Mouse (Mus musculus): ENCODE data around the gene 5031439G07Rik. TPM values are rescaled to one million over a fixed set of nuclear protein-coding genes. Genes with fewer than 3 reads are reported as not detected.
A peak's percentile ranks its signal among the peaks of the same experiment; 100 is the strongest.

5031439G07Rik gene
- polyA plus RNA-seq, 1 experiment from 2014 or later, result 35.3 TPM

GRCm38 (mm10) chr15:84989098-84989497 lies 747 bp upstream of the 5031439G07Rik start:
- H3K9ac ChIP-seq, result no peak overlapping the region
- ATAC-seq (ENCODE audit: low FRiP score, low read depth), result no peak
- no peak overlapping the region for H3K4me3 ChIP-seq
- H3K4me1 ChIP-seq, result peaks cover 24% of the 10 kb centered on the region
- WGBS, result 72% methylated on average over 3 of the region's 3 CpGs
- no peak overlapping the region for H3K4me2 ChIP-seq (replicated peaks)
- no peaks in the 10 kb centered on the region for H3K36me3 ChIP-seq
- H3K27ac ChIP-seq, result no peak overlapping the region
- H3K9me3 ChIP-seq, result no peaks in the 10 kb centered on the region
- 0 out of 2 replicates have a peak, but pooled peaks cover 5% of the 10 kb centered on the region for H3K27me3 ChIP-seq (replicated peaks)

DNA sequence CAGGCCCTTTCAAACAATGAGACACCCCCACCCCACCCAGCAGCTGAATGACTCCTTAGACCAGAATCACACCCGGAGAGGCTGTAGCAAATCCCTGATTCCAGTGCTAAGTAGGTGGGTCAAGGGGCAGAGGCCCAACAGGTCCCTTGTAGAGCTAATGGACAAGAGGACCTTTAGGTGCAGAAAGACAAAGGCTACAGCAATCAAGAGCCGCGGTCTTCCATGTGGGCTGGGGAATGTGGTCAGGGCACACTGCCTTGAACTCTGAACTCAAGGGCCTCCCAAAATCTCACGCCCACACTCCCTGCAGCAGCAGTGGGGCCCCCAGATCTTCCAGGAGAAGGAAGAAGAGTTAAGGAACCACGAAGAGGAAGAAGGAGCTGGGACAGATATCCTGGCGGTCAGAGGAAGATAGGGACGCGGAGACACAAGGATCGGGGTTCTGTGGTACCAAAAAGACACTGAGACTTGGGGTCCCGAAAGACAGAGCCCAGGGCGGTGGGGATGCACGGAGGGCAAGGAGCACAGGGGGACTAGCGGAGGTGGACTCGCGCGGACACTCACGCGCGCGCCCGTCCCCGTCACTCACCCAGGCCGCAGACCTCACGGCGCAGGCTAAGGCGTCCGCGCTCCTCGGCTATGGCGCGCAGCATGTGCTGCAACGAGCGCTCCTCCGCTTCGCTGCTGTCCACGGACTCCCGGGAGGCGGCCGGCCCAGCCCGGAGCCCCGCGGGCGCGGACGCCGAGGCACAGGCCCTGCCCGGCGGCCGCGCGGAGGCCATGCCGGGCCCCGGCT lies 1.1 kb downstream of the 5031439G07Rik start:
- no peaks in the 10 kb centered on the region for H3K36me3 ChIP-seq
- peaks cover 38% of the 10 kb centered on the region for H3K4me1 ChIP-seq
- H3K27ac ChIP-seq, result no peak overlapping the region; the same call in 1 of the 2 replicates
- ATAC-seq (ENCODE audit: low FRiP score, low read depth), result peak; percentile 60
- WGBS, result under 1% methylated on average over 53 of the region's 53 CpGs
- H3K9ac ChIP-seq, result peak overlapping the region; percentile 94
- peak overlapping the region; percentile 84 for H3K4me2 ChIP-seq (replicated peaks)
- 0 out of 2 replicates have a peak, but pooled peaks cover 5% of the 10 kb centered on the region for H3K27me3 ChIP-seq (replicated peaks)
- H3K9me3 ChIP-seq, result no peaks in the 10 kb centered on the region
- peak overlapping the region; percentile 87 for H3K4me3 ChIP-seq

DNA sequence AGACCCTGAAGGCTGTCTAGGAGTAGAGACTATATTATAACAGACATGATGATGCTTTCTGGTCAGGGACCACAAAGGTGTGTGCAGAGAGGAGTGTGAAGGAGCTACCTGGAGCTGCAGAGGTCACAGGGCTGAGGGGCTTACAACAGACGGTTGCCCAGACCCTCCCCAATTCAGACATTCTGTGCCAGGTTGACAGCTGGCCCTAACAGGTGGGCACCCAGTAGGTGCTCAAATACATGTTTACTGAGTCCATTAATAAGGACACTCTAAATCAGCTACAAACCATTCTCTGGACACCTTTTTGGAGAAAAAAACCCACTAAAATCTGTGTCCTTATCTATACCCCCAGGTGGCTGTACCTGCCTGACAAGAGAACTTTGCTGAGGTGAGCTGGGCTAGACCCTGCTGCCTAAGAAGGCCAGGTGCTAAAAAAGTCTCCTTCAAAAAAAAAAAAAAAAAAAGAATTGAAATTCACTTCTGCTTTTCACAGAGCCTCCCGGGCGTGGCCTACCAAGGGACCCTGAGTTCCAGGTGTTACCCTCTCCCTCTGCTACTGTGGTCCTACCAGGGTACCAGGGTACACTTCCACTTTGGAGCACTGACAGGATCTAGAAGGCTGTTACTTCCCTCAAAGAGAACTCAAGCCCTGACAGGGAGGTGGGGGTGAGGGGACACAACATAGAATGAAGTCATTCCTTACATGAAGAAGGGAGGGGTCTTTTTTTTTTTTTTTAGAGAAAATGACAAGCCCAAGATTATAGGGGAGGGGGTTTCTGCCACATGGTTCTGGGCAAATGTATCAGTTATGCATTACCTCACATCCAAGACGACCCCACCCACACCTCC lies 2.0 kb downstream of the 5031439G07Rik start:
- no peak overlapping the region for H3K27ac ChIP-seq
- H3K9me3 ChIP-seq, result no peaks in the 10 kb centered on the region
- no peaks in the 10 kb centered on the region for H3K36me3 ChIP-seq
- peaks cover 38% of the 10 kb centered on the region for H3K4me1 ChIP-seq
- 69% methylated on average over 4 of the region's 4 CpGs for WGBS
- H3K9ac ChIP-seq, result peak overlapping the region; percentile 94
- ATAC-seq (ENCODE audit: low FRiP score, low read depth), result no peak
- peak overlapping the region; percentile 84 for H3K4me2 ChIP-seq (replicated peaks)
- H3K4me3 ChIP-seq, result peak overlapping the region; percentile 87
- 0 out of 2 replicates have a peak, but pooled peaks cover 5% of the 10 kb centered on the region for H3K27me3 ChIP-seq (replicated peaks)

DNA sequence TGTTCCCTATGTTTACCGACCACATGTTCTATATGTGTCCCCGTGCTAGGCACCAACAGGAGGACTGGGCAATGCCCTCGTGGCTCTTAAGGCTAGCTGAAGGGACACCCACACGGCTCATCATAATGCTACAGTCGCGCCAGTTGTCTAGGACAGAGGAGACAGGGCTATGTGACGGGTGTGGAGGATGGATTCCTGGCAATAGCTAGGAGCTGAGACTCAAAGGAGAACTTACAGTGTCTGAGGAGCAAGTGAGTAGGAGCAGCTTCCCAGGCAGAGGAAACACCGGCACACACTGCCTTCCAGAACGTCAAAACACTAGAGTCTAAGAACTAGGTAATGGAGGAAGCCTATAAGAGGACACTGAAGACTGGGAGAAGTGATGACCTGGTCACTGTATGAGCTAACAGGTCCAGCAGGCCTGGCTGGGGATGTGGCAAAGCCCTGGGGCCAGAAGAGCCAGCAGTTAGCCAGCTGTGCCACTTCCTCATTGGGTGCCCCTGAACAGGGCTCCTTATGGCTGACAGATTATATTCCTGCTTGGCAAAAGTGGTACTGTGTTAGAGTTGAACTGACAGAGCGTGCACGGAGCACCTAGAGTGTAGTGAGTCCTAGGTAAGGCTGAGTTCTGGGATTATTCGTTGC lies 2.7 kb downstream of the 5031439G07Rik start:
- H3K36me3 ChIP-seq, result no peaks in the 10 kb centered on the region
- no peak overlapping the region for H3K27ac ChIP-seq
- ATAC-seq (ENCODE audit: low FRiP score, low read depth), result no peak
- 0 out of 2 replicates have a peak, but pooled peaks cover 5% of the 10 kb centered on the region for H3K27me3 ChIP-seq (replicated peaks)
- peak overlapping the region; percentile 84 for H3K4me2 ChIP-seq (replicated peaks)
- no peak overlapping the region for H3K4me3 ChIP-seq
- H3K9ac ChIP-seq, result no peak overlapping the region
- peaks cover 38% of the 10 kb centered on the region for H3K4me1 ChIP-seq
- H3K9me3 ChIP-seq, result no peaks in the 10 kb centered on the region
- WGBS, result 86% methylated on average over 12 of the region's 12 CpGs

GRCm38 (mm10) chr15:84983721-84984120 lies 4.6 kb downstream of the 5031439G07Rik start:
- no peaks in the 10 kb centered on the region for H3K36me3 ChIP-seq
- no peaks in the 10 kb centered on the region for H3K27me3 ChIP-seq (replicated peaks)
- no peaks in the 10 kb centered on the region for H3K9me3 ChIP-seq
- no peak overlapping the region for H3K9ac ChIP-seq
- no peak for ATAC-seq (ENCODE audit: low FRiP score, low read depth)
- peaks cover 38% of the 10 kb centered on the region for H3K4me1 ChIP-seq
- H3K4me2 ChIP-seq (replicated peaks), result no peak overlapping the region
- H3K4me3 ChIP-seq, result no peak overlapping the region
- no peak overlapping the region for H3K27ac ChIP-seq
- WGBS, result 89% methylated on average over 7 of the region's 7 CpGs

DNA sequence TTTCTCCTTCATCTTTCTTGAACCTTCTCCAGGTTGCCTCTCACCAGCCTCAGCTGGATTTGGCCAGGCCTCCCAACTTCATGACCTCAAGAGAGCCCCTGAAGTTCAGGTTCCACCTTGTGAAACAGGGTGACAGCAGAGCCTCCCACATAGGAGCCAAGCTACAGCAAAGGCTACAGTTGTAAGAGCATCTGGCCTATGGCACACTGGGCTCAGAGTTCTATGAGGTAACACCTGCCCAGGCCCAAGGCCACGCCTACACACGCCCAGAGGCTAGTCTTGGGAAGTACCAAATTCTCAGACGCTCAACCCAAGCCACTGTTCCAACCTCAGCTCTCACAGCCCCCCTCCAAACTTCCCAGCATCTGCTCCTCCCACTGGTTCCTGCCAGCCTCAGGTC lies 5.5 kb downstream of the 5031439G07Rik start:
- no peak overlapping the region for H3K27ac ChIP-seq
- no peak for ATAC-seq (ENCODE audit: low FRiP score, low read depth)
- H3K27me3 ChIP-seq (replicated peaks), result no peaks in the 10 kb centered on the region
- WGBS, result 91% methylated on average over 3 of the region's 3 CpGs
- H3K4me1 ChIP-seq, result peaks cover 33% of the 10 kb centered on the region
- H3K4me2 ChIP-seq (replicated peaks), result no peak overlapping the region
- H3K4me3 ChIP-seq, result no peak overlapping the region
- no peak overlapping the region for H3K9ac ChIP-seq
- no peaks in the 10 kb centered on the region for H3K36me3 ChIP-seq
- no peaks in the 10 kb centered on the region for H3K9me3 ChIP-seq

DNA sequence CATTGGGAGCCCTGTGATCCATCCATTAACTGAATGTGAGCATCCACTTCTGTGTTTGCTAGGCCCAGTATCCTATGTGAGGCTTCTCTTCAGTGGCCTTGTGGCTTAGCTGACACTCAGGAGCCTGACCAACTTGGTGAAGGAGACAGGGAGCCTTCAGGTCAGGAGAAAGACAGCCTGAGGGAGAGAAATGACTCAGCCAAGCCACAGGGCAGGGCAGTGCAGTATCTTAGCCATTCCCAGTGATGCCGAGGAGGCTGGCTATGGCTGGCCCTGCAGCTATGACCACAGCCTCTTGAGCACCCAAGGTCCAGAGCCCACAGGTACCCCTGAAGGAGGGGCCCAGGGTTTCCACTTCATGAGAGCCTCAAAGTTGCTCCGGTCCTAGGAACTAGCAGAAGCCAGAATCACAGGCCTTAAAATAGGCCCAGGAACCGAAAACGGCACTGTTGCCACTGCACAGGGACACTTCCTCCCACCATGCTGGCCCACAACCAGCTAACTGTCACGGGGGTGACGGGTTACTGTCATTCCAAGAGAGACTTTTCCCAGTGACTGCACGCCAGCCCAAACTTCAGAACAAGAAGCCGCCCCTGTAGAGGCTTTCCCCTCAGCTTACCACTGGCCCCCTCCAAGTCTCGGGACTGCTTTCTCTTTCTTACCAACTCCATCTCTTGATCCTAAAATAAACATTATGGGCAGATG lies 6.6 kb downstream of the 5031439G07Rik start:
- peaks cover 35% of the 10 kb centered on the region for H3K4me1 ChIP-seq
- no peak for ATAC-seq (ENCODE audit: low FRiP score, low read depth)
- 85% methylated on average over 9 of the region's 9 CpGs for WGBS
- H3K9ac ChIP-seq, result no peak overlapping the region
- H3K4me3 ChIP-seq, result no peak overlapping the region
- H3K9me3 ChIP-seq, result no peaks in the 10 kb centered on the region
- H3K27ac ChIP-seq, result no peak overlapping the region
- no peak overlapping the region for H3K4me2 ChIP-seq (replicated peaks)
- H3K36me3 ChIP-seq, result no peaks in the 10 kb centered on the region
- no peaks in the 10 kb centered on the region for H3K27me3 ChIP-seq (replicated peaks)

DNA sequence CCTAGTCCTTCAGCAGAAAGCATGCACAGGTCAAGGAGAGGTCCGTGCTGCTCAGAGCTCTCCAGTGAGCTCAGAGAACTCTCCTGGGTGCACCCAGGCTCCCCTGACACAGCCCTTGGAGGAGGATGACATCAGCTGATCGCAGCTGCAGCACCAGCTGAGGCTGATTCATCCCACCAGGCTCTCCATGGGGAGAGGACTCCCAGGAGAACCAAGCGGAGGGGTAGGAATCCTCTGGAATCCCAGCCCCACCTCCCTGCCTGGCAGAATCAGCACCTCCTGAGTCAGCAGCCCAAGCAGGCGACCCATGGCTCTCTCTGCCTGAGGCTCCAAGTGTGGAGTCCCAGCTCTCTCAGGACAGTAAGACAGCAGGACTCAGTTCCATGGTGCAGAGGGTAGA lies 12.6 kb downstream of the 5031439G07Rik start:
- no peak for ATAC-seq (ENCODE audit: low FRiP score, low read depth)
- H3K9ac ChIP-seq, result 0 out of 2 replicates have a peak overlapping the region, but pooled peaks have one; percentile 8
- no peak overlapping the region for H3K4me3 ChIP-seq
- no peaks in the 10 kb centered on the region for H3K27me3 ChIP-seq (replicated peaks)
- H3K36me3 ChIP-seq, result no peaks in the 10 kb centered on the region
- H3K9me3 ChIP-seq, result no peaks in the 10 kb centered on the region
- H3K4me2 ChIP-seq (replicated peaks), result 0 out of 2 replicates have a peak overlapping the region, but pooled peaks have one; percentile 1
- peaks cover 45% of the 10 kb centered on the region for H3K4me1 ChIP-seq
- WGBS, result 38% methylated on average over 4 of the region's 4 CpGs
- H3K27ac ChIP-seq, result no peak overlapping the region

GRCm38 (mm10) chr15:84973544-84973871 lies 14.8 kb downstream of the 5031439G07Rik start:
- peaks cover 45% of the 10 kb centered on the region for H3K4me1 ChIP-seq
- WGBS, result 22% methylated on average over 3 of the region's 3 CpGs
- H3K27me3 ChIP-seq (replicated peaks), result no peaks in the 10 kb centered on the region

DNA sequence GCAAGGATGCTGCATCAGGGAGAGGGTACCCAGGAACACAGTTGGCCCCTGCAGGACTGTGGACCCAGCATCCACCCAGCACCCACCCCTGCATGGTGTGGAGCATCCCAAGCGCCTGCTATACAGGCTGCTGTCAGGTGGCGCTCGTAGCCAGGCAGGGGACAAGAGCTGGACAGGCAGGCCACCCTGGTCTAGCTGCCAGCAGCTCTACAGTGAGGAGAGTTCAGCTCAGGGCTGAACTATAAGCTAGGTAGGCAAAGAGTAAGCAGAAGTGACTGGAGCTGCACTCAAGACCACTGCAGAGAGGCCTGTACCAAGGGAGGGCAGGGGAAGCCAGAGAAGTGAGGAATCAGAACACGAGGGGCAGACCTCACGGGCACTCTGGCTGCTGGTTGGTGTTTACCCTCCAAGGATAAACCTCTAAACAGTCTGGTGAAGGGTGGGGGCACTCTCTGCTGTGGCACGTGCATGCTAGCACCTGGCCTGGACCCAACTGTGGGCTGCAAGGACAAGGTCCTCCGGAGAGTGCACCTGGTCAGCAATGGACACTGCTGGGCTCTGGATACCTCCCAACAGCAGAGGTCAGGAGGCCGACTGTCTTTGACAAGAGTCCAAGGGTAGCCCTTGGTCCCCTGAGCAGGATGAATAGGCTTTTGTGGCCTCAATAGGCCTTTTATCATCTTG lies 15.3 kb downstream of the 5031439G07Rik start:
- H3K36me3 ChIP-seq, result peaks cover 4% of the 10 kb centered on the region; the same call in 1 of the 2 replicates
- H3K9ac ChIP-seq, result no peak overlapping the region

More at GRCm38 (mm10) chr15:84973544-84973871, 14.8 kb downstream of the 5031439G07Rik start:
- Histone ChIP-seq H3K4me3 (no peak overlapping the region), H3K9me3 (no peaks in the 10 kb centered on the region), H3K27ac (no peak overlapping the region), H3K36me3 (peaks cover 4% of the 10 kb centered on the region; the same call in 1 of the 2 replicates), H3K4me2 (replicated peaks) (0 out of 2 replicates have a peak overlapping the region, but pooled peaks have one; percentile 1), H3K9ac (0 out of 2 replicates have a peak overlapping the region, but pooled peaks have one; percentile 17)
- no peak for ATAC-seq (ENCODE audit: low FRiP score, low read depth)

DNA sequence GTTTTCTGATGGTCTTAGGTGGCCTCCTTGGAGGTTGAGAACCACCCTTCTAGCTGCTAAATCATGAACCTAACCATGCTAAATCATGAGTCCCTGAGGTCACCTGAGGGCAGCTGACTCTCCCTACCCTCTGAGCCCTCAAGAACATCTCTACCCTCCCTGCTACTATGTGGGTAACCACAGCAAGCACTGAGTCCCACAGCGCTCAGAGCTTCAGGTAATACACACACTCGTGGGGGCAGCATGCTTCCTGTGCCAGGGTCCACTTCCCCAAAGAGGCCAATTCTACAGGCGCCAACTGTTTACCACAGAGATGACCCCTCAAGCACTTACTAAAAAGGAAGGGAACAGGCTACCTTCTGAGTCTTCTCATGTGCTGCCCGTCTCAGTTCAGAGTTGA lies 19.8 kb downstream of the 5031439G07Rik start:
- no peak for ATAC-seq (ENCODE audit: low FRiP score, low read depth)
- Histone ChIP-seq H3K27me3 (replicated peaks) (no peaks in the 10 kb centered on the region), H3K36me3 (peaks cover 4% of the 10 kb centered on the region; the same call in 1 of the 2 replicates), H3K4me3 (no peak overlapping the region), H3K4me1 (peaks cover 9% of the 10 kb centered on the region), H3K9ac (no peak overlapping the region), H3K9me3 (no peaks in the 10 kb centered on the region), H3K4me2 (replicated peaks) (no peak overlapping the region), H3K27ac (no peak overlapping the region)
- 91% methylated on average over 4 of the region's 4 CpGs for WGBS

More for the DNA sequence above, 15.3 kb downstream of the 5031439G07Rik start:
- H3K4me2 ChIP-seq (replicated peaks), result 0 out of 2 replicates have a peak overlapping the region, but pooled peaks have one; percentile 1
- ATAC-seq (ENCODE audit: low FRiP score, low read depth), result no peak
- H3K4me3 ChIP-seq, result no peak overlapping the region
- no peaks in the 10 kb centered on the region for H3K27me3 ChIP-seq (replicated peaks)
- H3K27ac ChIP-seq, result no peak overlapping the region
- no peaks in the 10 kb centered on the region for H3K9me3 ChIP-seq
- peaks cover 45% of the 10 kb centered on the region for H3K4me1 ChIP-seq
- 51% methylated on average over 8 of the region's 8 CpGs for WGBS
